Comparison of ENCODE assay signal across 11 mouse cellular contexts in the genomic region with DNA sequence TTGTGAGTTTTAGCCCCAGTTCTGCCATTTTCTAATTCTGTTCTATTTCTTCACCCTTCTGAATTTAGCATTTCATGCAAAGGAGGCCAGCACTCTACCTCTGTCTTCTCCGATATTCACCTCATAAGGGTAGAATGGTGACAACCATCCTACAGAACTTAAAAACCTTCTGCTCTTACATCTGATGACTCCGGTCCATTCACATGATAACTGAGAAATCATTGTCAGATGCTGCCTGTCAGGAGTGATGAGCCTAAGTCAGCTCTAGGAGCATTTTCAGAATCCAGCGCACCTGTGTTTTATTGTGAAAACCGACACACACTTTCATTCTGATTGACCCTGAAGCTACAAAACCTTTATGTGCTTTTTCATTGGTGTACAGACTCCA.
DNase-seq lines count a peak whose midpoint lies in the region; ATAC-seq lines count a peak whose summit lies in the region.
"Had no signal": no experiment of that assay in that cellular context is flagged by ENCODE, and none has a peak within 500 bp of the region (broad histone marks: within the 10 kb centered on the region; RNA-seq: fewer than 3 reads in every experiment).

No protein-coding gene starts in this region.

- no peak overlapping the region for H3K27ac ChIP-seq in heart, embryonic 14.5 days (replicated peaks in 1 of 2; ENCODE audit: control insufficient read depth in 1 of 2, insufficient read depth in 1 of 2, low read depth in 2 of 2, low read length in 2 of 2)
- no peak overlapping the region for H3K27ac ChIP-seq in heart, embryonic 10.5 days
- no peak overlapping the region for H3K27ac ChIP-seq in forebrain, embryonic 16.5 days (ENCODE audit: low read length)
- peak overlapping the region; percentile 26; the same call in 1 of the 2 replicates for H3K27ac ChIP-seq in midbrain, embryonic 12.5 days (replicated peaks)
- H3K27ac ChIP-seq: liver, embryonic 14.5 days had no signal

- 65% methylated on average over 4 of the region's 4 CpGs for WGBS in heart, embryonic 14.5 days
- 73% methylated on average over 4 of the region's 4 CpGs for WGBS in heart, embryonic 10.5 days
- WGBS in forebrain, embryonic 16.5 days, result 72% methylated on average over 4 of the region's 4 CpGs
- WGBS in midbrain, embryonic 12.5 days, result 66% methylated on average over 4 of the region's 4 CpGs

- no peak overlapping the region for H3K4me3 ChIP-seq in heart, embryonic 14.5 days (ENCODE audit: control insufficient read depth in 1 of 2, insufficient read depth in 1 of 2, low read depth in 1 of 2, low read length in 2 of 2)
- no peak overlapping the region for H3K4me3 ChIP-seq in heart, embryonic 10.5 days
- 0 out of 2 replicates have a peak overlapping the region, but pooled peaks have one; percentile 3 for H3K4me3 ChIP-seq in forebrain, embryonic 16.5 days (replicated peaks; ENCODE audit: low read length)
- H3K4me3 ChIP-seq in midbrain, embryonic 12.5 days, result no peak overlapping the region

- ATAC-seq in heart, embryonic 14.5 days (ENCODE audit: insufficient number of reproducible peaks, insufficient read depth, low FRiP score, low read depth), result no peak
- ATAC-seq in forebrain, embryonic 16.5 days, result peak; percentile 51
- peak; percentile 59 for ATAC-seq in midbrain, embryonic 12.5 days (ENCODE audit: low FRiP score, low read depth)
- ATAC-seq in cerebellum, adult (ENCODE audit: insufficient number of reproducible peaks, low FRiP score, low TSS enrichment), result no peak

- no peaks in the 10 kb centered on the region for H3K9me3 ChIP-seq in heart, embryonic 14.5 days (ENCODE audit: control insufficient read depth, low read length)
- H3K9me3 ChIP-seq in heart, embryonic 10.5 days, result no peaks in the 10 kb centered on the region
- H3K9me3 ChIP-seq in forebrain, embryonic 16.5 days (ENCODE audit: control insufficient read depth, low read length), result no peaks in the 10 kb centered on the region
- H3K9me3 ChIP-seq in midbrain, embryonic 12.5 days, result no peaks in the 10 kb centered on the region

- H3K4me1 ChIP-seq in heart, embryonic 14.5 days (ENCODE audit: control insufficient read depth in 2 of 2, insufficient read depth in 2 of 2, low read length in 2 of 2), result no peaks in the 10 kb centered on the region
- H3K4me1 ChIP-seq in heart, embryonic 10.5 days, result no peaks in the 10 kb centered on the region
- peaks cover 4% of the 10 kb centered on the region for H3K4me1 ChIP-seq in forebrain, embryonic 16.5 days (replicated peaks; ENCODE audit: control insufficient read depth, insufficient read depth, low read length)
- no peaks in the 10 kb centered on the region for H3K4me1 ChIP-seq in midbrain, embryonic 12.5 days

- H3K36me3 ChIP-seq in heart, embryonic 14.5 days (ENCODE audit: control insufficient read depth, insufficient read depth, low read length), result no peaks in the 10 kb centered on the region
- no peaks in the 10 kb centered on the region for H3K36me3 ChIP-seq in heart, embryonic 10.5 days
- H3K36me3 ChIP-seq in forebrain, embryonic 16.5 days (ENCODE audit: control insufficient read depth, insufficient read depth), result no peaks in the 10 kb centered on the region
- H3K36me3 ChIP-seq in midbrain, embryonic 12.5 days, result no peaks in the 10 kb centered on the region

- H3K4me2 ChIP-seq in heart, embryonic 14.5 days (ENCODE audit: low read length), result peak overlapping the region; percentile 52
- H3K4me2 ChIP-seq in forebrain, embryonic 16.5 days (ENCODE audit: low read length), result peak overlapping the region; percentile 38
- peak overlapping the region; percentile 39 for H3K4me2 ChIP-seq in midbrain, embryonic 12.5 days (replicated peaks)

- H3K9ac ChIP-seq in heart, embryonic 14.5 days (ENCODE audit: low read length), result peak overlapping the region; percentile 34; the same call in 1 of the 2 replicates
- peak overlapping the region; percentile 42; the same call in 1 of the 2 replicates for H3K9ac ChIP-seq in forebrain, embryonic 16.5 days (replicated peaks; ENCODE audit: low read depth, low read length)
- 0 out of 2 replicates have a peak overlapping the region, but pooled peaks have one; percentile 24 for H3K9ac ChIP-seq in midbrain, embryonic 12.5 days (replicated peaks)
- H3K9ac ChIP-seq: liver, embryonic 14.5 days had no signal

- DNase-seq in heart, embryonic 10.5 days (ENCODE audit: low spot score), result no peak
- DNase-seq in brain, embryonic 18.5 days (ENCODE audit: low read depth, low spot score), result peak; percentile 2
- DNase-seq in urinary bladder, postnatal 4 days (ENCODE audit: low spot score in 2 of 2), result no peak
- DNase-seq in urinary bladder, postnatal 36 days (ENCODE audit: low spot score in 2 of 2), result no peak
- DNase-seq: gastrocnemius, postnatal 25 days had no signal

- no peaks in the 10 kb centered on the region for H3K27me3 ChIP-seq in heart, embryonic 14.5 days (ENCODE audit: control insufficient read depth, insufficient read depth, low read length)
- no peaks in the 10 kb centered on the region for H3K27me3 ChIP-seq in heart, embryonic 10.5 days (ENCODE audit: insufficient read depth, poor library complexity, severe bottlenecking)
- H3K27me3 ChIP-seq in forebrain, embryonic 16.5 days (replicated peaks; ENCODE audit: control insufficient read depth, insufficient read depth, low read length), result no peaks in the 10 kb centered on the region
- no peaks in the 10 kb centered on the region for H3K27me3 ChIP-seq in midbrain, embryonic 12.5 days
- H3K27me3 ChIP-seq: CH12.LX had no signal

Comparison
In these comparisons a context has a peak if more than half of its experiments do, and no peak if none do; other contexts are left out.
1. ATAC-seq: peak in forebrain, embryonic 16.5 days (single experiment) and midbrain, embryonic 12.5 days (single experiment); none in heart, embryonic 14.5 days (single experiment) and cerebellum, adult (single experiment).
2. Peak in every context shown above with its lines, with median percentiles within 50 percentile points of each other: H3K4me2 ChIP-seq and H3K9ac ChIP-seq.